In the genomic region with DNA sequence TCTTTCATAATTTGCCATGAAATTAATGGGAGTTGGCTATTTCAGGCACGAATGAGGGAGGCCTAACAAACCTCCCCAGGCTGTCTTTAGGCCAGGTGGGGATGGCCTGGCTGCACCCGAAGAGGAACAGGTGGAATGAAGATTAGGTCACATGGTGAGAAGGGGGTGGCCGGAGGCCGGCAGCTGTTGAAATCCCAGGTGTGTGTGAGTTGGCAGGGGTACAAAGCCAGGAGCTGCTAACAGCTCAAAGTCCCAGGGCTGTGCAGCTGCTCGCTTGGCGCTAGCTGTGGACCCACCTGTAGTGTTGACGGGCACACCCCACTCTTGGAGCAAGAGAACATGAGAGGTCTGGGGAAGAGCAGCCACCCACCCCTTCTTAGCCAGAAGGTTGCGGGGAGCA, we compare ENCODE assay signal across 10 mouse cellular contexts.
A peak's percentile ranks its signal among the peaks of the same experiment; 100 is the strongest.
DNase-seq lines count a peak whose midpoint lies in the region; ATAC-seq lines count a peak whose summit lies in the region.
"Had no signal": no experiment of that assay in that cellular context is flagged by ENCODE, and none has a peak within 500 bp of the region (broad histone marks: within the 10 kb centered on the region; RNA-seq: fewer than 3 reads in every experiment).

No protein-coding gene starts in this region.

- 56% methylated on average over 8 of the region's 8 CpGs for WGBS in heart, embryonic 15.5 days
- 68% methylated on average over 8 of the region's 8 CpGs for WGBS in heart, embryonic 11.5 days (ENCODE audit: insufficient replicate concordance)
- 48% methylated on average over 8 of the region's 8 CpGs for WGBS in hindbrain, embryonic 12.5 days
- 46% methylated on average over 8 of the region's 8 CpGs for WGBS in stomach, embryonic 14.5 days

- H3K4me2 ChIP-seq in heart, embryonic 15.5 days, result no peak overlapping the region
- H3K4me2 ChIP-seq in heart, embryonic 11.5 days, result no peak overlapping the region
- no peak overlapping the region for H3K4me2 ChIP-seq in hindbrain, embryonic 12.5 days (replicated peaks)
- H3K4me2 ChIP-seq in stomach, embryonic 14.5 days (replicated peaks; ENCODE audit: low read depth, low read length), result no peak overlapping the region
- H3K4me2 ChIP-seq: liver, embryonic 13.5 days had no signal

- no peak overlapping the region for H3K4me3 ChIP-seq in heart, embryonic 15.5 days
- H3K4me3 ChIP-seq in heart, embryonic 11.5 days (ENCODE audit: low read depth, low read length), result no peak overlapping the region
- H3K4me3 ChIP-seq in hindbrain, embryonic 12.5 days, result no peak overlapping the region
- H3K4me3 ChIP-seq in stomach, embryonic 14.5 days (ENCODE audit: low read depth, low read length), result no peak overlapping the region
- H3K4me3 ChIP-seq: liver, embryonic 13.5 days had no signal

- peak; percentile 62; the same call in 1 of the 2 replicates for ATAC-seq in heart, embryonic 15.5 days (replicated peaks; ENCODE audit: insufficient number of reproducible peaks, insufficient read depth, low FRiP score, low read depth)
- ATAC-seq in heart, embryonic 11.5 days (replicated peaks; ENCODE audit: insufficient number of reproducible peaks, low FRiP score, low TSS enrichment), result no peak
- peak; percentile 67; the same call in 1 of the 2 replicates for ATAC-seq in hindbrain, embryonic 12.5 days (ENCODE audit: low FRiP score)
- peak; percentile 87 for ATAC-seq in stomach, embryonic 14.5 days (ENCODE audit: insufficient number of reproducible peaks, insufficient read depth, low FRiP score, low read depth)
- ATAC-seq in megakaryocyte progenitor cell, adult 5-6 weeks (replicated peaks; ENCODE audit: poor library complexity), result no peak

- H3K9me3 ChIP-seq in heart, embryonic 15.5 days (replicated peaks), result no peaks in the 10 kb centered on the region
- no peaks in the 10 kb centered on the region for H3K9me3 ChIP-seq in heart, embryonic 11.5 days (replicated peaks; ENCODE audit: control insufficient read depth, low read length)
- H3K9me3 ChIP-seq in hindbrain, embryonic 12.5 days (replicated peaks), result no peaks in the 10 kb centered on the region
- H3K9me3 ChIP-seq in stomach, embryonic 14.5 days (ENCODE audit: control insufficient read depth, low read depth, low read length), result no peaks in the 10 kb centered on the region
- H3K9me3 ChIP-seq: liver, embryonic 13.5 days had no signal

- peak; percentile 77 to 84 for DNase-seq in lung, adult 18-20 months
- DNase-seq in urinary bladder, postnatal 25 days (ENCODE audit: low spot score), result no peak
- DNase-seq in spleen, postnatal 14 days (ENCODE audit: low spot score in 2 of 2), result no peak
- DNase-seq: liver, embryonic 13.5 days; right cerebral cortex, postnatal 14 days had no signal

- H3K36me3 ChIP-seq in heart, embryonic 15.5 days, result no peaks in the 10 kb centered on the region
- H3K36me3 ChIP-seq in heart, embryonic 11.5 days (ENCODE audit: control insufficient read depth, insufficient read depth, low read length), result no peaks in the 10 kb centered on the region
- H3K36me3 ChIP-seq in hindbrain, embryonic 12.5 days, result no peaks in the 10 kb centered on the region
- H3K36me3 ChIP-seq in stomach, embryonic 14.5 days (ENCODE audit: control insufficient read depth, insufficient read depth, low read length), result no peaks in the 10 kb centered on the region
- H3K36me3 ChIP-seq: liver, embryonic 13.5 days had no signal

- no peak overlapping the region for H3K27ac ChIP-seq in heart, embryonic 15.5 days
- no peak overlapping the region for H3K27ac ChIP-seq in heart, embryonic 11.5 days (ENCODE audit: low read depth, low read length)
- H3K27ac ChIP-seq in hindbrain, embryonic 12.5 days, result no peak overlapping the region
- H3K27ac ChIP-seq in stomach, embryonic 14.5 days (ENCODE audit: low read length), result no peak overlapping the region
- H3K27ac ChIP-seq: liver, embryonic 13.5 days had no signal

- no peaks in the 10 kb centered on the region for H3K4me1 ChIP-seq in heart, embryonic 15.5 days (replicated peaks)
- H3K4me1 ChIP-seq in heart, embryonic 11.5 days (ENCODE audit: control insufficient read depth, insufficient read depth, low read length), result no peaks in the 10 kb centered on the region
- H3K4me1 ChIP-seq in hindbrain, embryonic 12.5 days, result peaks cover 7% of the 10 kb centered on the region; the same call in 1 of the 2 replicates
- no peaks in the 10 kb centered on the region; the same call in 1 of the 2 replicates for H3K4me1 ChIP-seq in stomach, embryonic 14.5 days (ENCODE audit: control insufficient read depth, insufficient read depth, low read length)
- H3K4me1 ChIP-seq: liver, embryonic 13.5 days had no signal

- H3K9ac ChIP-seq in heart, embryonic 15.5 days, result no peak overlapping the region
- H3K9ac ChIP-seq in heart, embryonic 11.5 days (ENCODE audit: low read depth, low read length), result no peak overlapping the region
- H3K9ac ChIP-seq in hindbrain, embryonic 12.5 days, result no peak overlapping the region
- no peak overlapping the region for H3K9ac ChIP-seq in stomach, embryonic 14.5 days (replicated peaks; ENCODE audit: low read depth, low read length)
- H3K9ac ChIP-seq: liver, embryonic 13.5 days had no signal

- no peaks in the 10 kb centered on the region for H3K27me3 ChIP-seq in heart, embryonic 15.5 days
- H3K27me3 ChIP-seq in heart, embryonic 11.5 days (ENCODE audit: control insufficient read depth, insufficient read depth, low read length), result no peaks in the 10 kb centered on the region
- no peaks in the 10 kb centered on the region for H3K27me3 ChIP-seq in hindbrain, embryonic 12.5 days
- H3K27me3 ChIP-seq in stomach, embryonic 14.5 days (ENCODE audit: control insufficient read depth, insufficient read depth, low read length), result no peaks in the 10 kb centered on the region
- H3K27me3 ChIP-seq: liver, embryonic 13.5 days had no signal

Comparison
In these comparisons a context has a peak if more than half of its experiments do, and no peak if none do; other contexts are left out.
1. ATAC-seq: peak in heart, embryonic 15.5 days (single experiment), hindbrain, embryonic 12.5 days (single experiment) and stomach, embryonic 14.5 days (single experiment); none in heart, embryonic 11.5 days (single experiment) and megakaryocyte progenitor cell, adult 5-6 weeks (single experiment).
2. DNase-seq: peak in lung, adult 18-20 months (2 of 2); none in urinary bladder, postnatal 25 days (single experiment) and spleen, postnatal 14 days (0 of 2).